Mouse (Mus musculus): ENCODE measurements at regions not wholly inside any gene's neighbourhood (a gene's known extent, or its start where the extent isn't known, plus 50 kb on each side); places are given as distances from the start of the nearest gene placed in this dataset.

- no peak for DNase-seq (ENCODE audit: extremely low read depth, low read depth, low spot score)
- TF ChIP-seq POLR2A (IDR thresholded peaks at IDR 0.05; ENCODE audit: extremely low read depth, insufficient read depth, low read length), result no peak
- no peak for TF ChIP-seq CTCF (IDR thresholded peaks at IDR 0.05; ENCODE audit: low read depth, low read length)
- Histone ChIP-seq H3K4me1 (ENCODE audit: control insufficient read depth, insufficient read depth, low read length) (no peaks in the 10 kb centered on the region), H3K9ac (ENCODE audit: low read depth, low read length) (no peak overlapping the region), H3K27me3 (ENCODE audit: control insufficient read depth, insufficient read depth, low read length) (no peaks in the 10 kb centered on the region), H3K4me3 (ENCODE audit: insufficient read depth, low read depth, low read length) (no peak overlapping the region), H3K79me2 (ENCODE audit: control insufficient read depth, insufficient read depth, low read length) (no peaks in the 10 kb centered on the region), H3K27ac (replicated peaks; ENCODE audit: insufficient read depth, low read depth, low read length) (no peak overlapping the region), H3K36me3 (ENCODE audit: control insufficient read depth, insufficient read depth, low read length) (no peaks in the 10 kb centered on the region)
- 83% methylated on average over 6 of the region's 6 CpGs for WGBS
These were observed 94.6 kb upstream of the Robo2 start for GRCm38 (mm10) chr16:74506173-74506709.

GRCm38 (mm10) chr16:74504426-74504825 is 92.8 kb upstream of the Robo2 start:
- Histone ChIP-seq H3K4me1 (ENCODE audit: control insufficient read depth, insufficient read depth, low read length) (no peaks in the 10 kb centered on the region), H3K9ac (ENCODE audit: low read depth, low read length) (no peak overlapping the region), H3K27ac (replicated peaks; ENCODE audit: insufficient read depth, low read depth, low read length) (no peak overlapping the region), H3K4me3 (ENCODE audit: insufficient read depth, low read depth, low read length) (no peak overlapping the region), H3K27me3 (ENCODE audit: control insufficient read depth, insufficient read depth, low read length) (no peaks in the 10 kb centered on the region), H3K36me3 (ENCODE audit: control insufficient read depth, insufficient read depth, low read length) (no peaks in the 10 kb centered on the region), H3K79me2 (ENCODE audit: control insufficient read depth, insufficient read depth, low read length) (no peaks in the 10 kb centered on the region)
- 66% methylated on average over 5 of the region's 5 CpGs for WGBS
- peak; percentile 45 for DNase-seq (ENCODE audit: extremely low read depth, low read depth, low spot score)
- TF ChIP-seq CTCF (IDR thresholded peaks at IDR 0.05; ENCODE audit: low read depth, low read length), result no peak

DNA sequence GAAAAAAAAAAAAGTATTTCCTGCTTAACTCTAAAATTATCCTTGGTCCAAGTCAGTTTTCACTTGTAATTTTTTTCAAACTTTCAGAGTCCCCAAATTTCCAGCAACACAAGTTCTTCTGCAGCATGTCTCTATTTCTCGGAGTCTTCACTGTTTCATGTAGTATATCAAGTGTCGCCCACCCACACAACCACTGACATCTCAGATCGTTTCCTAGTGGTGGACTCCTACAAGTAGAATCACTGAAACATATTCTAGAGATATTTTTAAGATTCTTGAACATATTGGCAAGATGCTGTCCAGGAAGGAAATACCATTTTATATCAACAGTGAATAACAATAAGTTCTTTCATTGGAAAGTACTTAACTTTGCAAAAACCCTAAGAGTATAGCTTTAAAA is 89.1 kb upstream of the Robo2 start:
- Histone ChIP-seq H3K4me1 (ENCODE audit: control insufficient read depth, insufficient read depth, low read length) (no peaks in the 10 kb centered on the region), H3K36me3 (ENCODE audit: control insufficient read depth, insufficient read depth, low read length) (no peaks in the 10 kb centered on the region), H3K27me3 (ENCODE audit: control insufficient read depth, insufficient read depth, low read length) (no peaks in the 10 kb centered on the region), H3K79me2 (ENCODE audit: control insufficient read depth, insufficient read depth, low read length) (no peaks in the 10 kb centered on the region), H3K27ac (replicated peaks; ENCODE audit: insufficient read depth, low read depth, low read length) (no peak overlapping the region), H3K9ac (ENCODE audit: low read depth, low read length) (no peak overlapping the region), H3K4me3 (ENCODE audit: insufficient read depth, low read depth, low read length) (no peak overlapping the region)
- TF ChIP-seq POLR2A (IDR thresholded peaks at IDR 0.05; ENCODE audit: extremely low read depth, insufficient read depth, low read length) (no peak), CTCF (IDR thresholded peaks at IDR 0.05; ENCODE audit: low read depth, low read length) (no peak)
- WGBS, result 78% methylated on average over 3 of the region's 3 CpGs
- no peak for DNase-seq (ENCODE audit: extremely low read depth, low read depth, low spot score)

DNA sequence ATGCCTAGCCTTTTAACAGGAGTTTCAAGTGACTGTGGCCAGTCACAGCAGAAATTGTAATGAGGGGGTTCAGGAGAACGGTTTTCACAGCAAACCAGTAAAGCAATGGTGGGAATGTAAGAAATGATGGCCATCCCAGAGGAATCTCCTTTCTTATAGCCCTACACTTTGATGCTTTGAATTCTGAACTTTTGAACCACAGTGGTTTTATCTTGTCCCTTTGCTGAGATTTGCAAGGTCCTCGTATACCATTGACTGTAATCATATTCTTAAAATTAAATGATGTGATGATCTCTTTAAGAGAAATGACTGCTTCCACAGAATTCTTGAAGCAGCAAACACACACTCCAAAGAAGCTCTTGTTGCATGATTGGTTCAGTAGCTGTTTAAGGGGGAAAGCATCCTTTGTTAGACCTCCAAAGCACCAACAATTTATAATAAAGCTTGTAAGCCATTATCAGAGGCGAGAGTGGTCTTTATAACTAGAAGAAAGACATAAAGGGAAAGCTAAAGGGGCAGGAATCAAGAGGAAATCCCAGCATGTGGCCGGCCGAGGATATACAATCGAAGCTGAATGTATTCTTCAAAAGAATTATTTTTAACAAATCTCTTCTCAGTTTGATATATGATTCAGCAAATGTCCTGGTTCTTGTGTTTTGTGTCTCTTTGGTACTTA is 56.3 kb upstream of the Robo2 start:
- TF ChIP-seq POLR2A (IDR thresholded peaks at IDR 0.05; ENCODE audit: extremely low read depth, insufficient read depth, low read length) (no peak), CTCF (IDR thresholded peaks at IDR 0.05; ENCODE audit: low read depth, low read length) (no peak)
- no peak overlapping the region for H3K27ac ChIP-seq (replicated peaks; ENCODE audit: insufficient read depth, low read depth, low read length)
- no peaks in the 10 kb centered on the region for H3K27me3 ChIP-seq (ENCODE audit: control insufficient read depth, insufficient read depth, low read length)
- no peak overlapping the region for H3K4me3 ChIP-seq (ENCODE audit: insufficient read depth, low read depth, low read length)
- no peak for DNase-seq (ENCODE audit: extremely low read depth, low read depth, low spot score)
- H3K4me1 ChIP-seq (ENCODE audit: control insufficient read depth, insufficient read depth, low read length), result no peaks in the 10 kb centered on the region
- WGBS, result 71% methylated on average over 6 of the region's 6 CpGs
- H3K36me3 ChIP-seq (ENCODE audit: control insufficient read depth, insufficient read depth, low read length), result no peaks in the 10 kb centered on the region
- no peak overlapping the region for H3K9ac ChIP-seq (ENCODE audit: low read depth, low read length)
- H3K79me2 ChIP-seq (ENCODE audit: control insufficient read depth, insufficient read depth, low read length), result no peaks in the 10 kb centered on the region

- TF ChIP-seq POLR2A (IDR thresholded peaks at IDR 0.05; ENCODE audit: extremely low read depth, insufficient read depth, low read length) (no peak), CTCF (IDR thresholded peaks at IDR 0.05; ENCODE audit: low read depth, low read length) (no peak)
- H3K27me3 ChIP-seq (ENCODE audit: control insufficient read depth, insufficient read depth, low read length), result no peaks in the 10 kb centered on the region
- H3K36me3 ChIP-seq (ENCODE audit: control insufficient read depth, insufficient read depth, low read length), result no peaks in the 10 kb centered on the region
- no peak overlapping the region for H3K27ac ChIP-seq (replicated peaks; ENCODE audit: insufficient read depth, low read depth, low read length)
- DNase-seq (ENCODE audit: extremely low read depth, low read depth, low spot score), result no peak
- H3K4me3 ChIP-seq (ENCODE audit: insufficient read depth, low read depth, low read length), result no peak overlapping the region
- H3K4me1 ChIP-seq (ENCODE audit: control insufficient read depth, insufficient read depth, low read length), result no peaks in the 10 kb centered on the region
- no peak overlapping the region for H3K9ac ChIP-seq (ENCODE audit: low read depth, low read length)
- H3K79me2 ChIP-seq (ENCODE audit: control insufficient read depth, insufficient read depth, low read length), result no peaks in the 10 kb centered on the region
- WGBS, result 77% methylated on average over 7 of the region's 7 CpGs
These were observed 55.5 kb upstream of the Robo2 start for GRCm38 (mm10) chr16:74467159-74467558.

DNA sequence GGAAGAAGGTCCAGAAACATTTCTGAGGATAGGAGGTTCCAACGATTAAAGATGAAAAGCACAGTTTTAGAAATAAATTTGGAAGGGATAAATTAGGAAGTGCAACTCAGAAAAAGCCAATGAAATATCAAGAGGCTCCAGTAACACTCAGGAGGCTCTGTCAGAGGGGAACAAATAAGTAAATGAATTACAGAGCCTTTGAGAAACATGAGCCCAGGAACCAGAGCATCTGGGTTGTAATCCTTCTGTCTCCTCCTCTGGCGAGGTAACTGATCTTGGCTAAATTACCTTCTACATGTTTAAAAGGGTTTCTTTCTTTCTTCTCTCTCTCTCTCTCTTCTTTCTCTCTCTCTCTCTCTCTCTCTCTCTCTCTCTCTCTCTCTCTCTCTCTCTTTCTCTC is 53.2 kb upstream of the Robo2 start:
- WGBS, result 53% methylated on average over 2 of the region's 2 CpGs
- Histone ChIP-seq H3K79me2 (ENCODE audit: control insufficient read depth, insufficient read depth, low read length) (no peaks in the 10 kb centered on the region), H3K36me3 (ENCODE audit: control insufficient read depth, insufficient read depth, low read length) (no peaks in the 10 kb centered on the region)

More for the DNA sequence above, 53.2 kb upstream of the Robo2 start:
- no peak for DNase-seq (ENCODE audit: extremely low read depth, low read depth, low spot score)
- Histone ChIP-seq H3K27ac (replicated peaks; ENCODE audit: insufficient read depth, low read depth, low read length) (no peak overlapping the region), H3K4me3 (ENCODE audit: insufficient read depth, low read depth, low read length) (no peak overlapping the region), H3K4me1 (ENCODE audit: control insufficient read depth, insufficient read depth, low read length) (no peaks in the 10 kb centered on the region), H3K27me3 (ENCODE audit: control insufficient read depth, insufficient read depth, low read length) (no peaks in the 10 kb centered on the region), H3K9ac (ENCODE audit: low read depth, low read length) (no peak overlapping the region)
- TF ChIP-seq POLR2A (IDR thresholded peaks at IDR 0.05; ENCODE audit: extremely low read depth, insufficient read depth, low read length) (no peak), CTCF (IDR thresholded peaks at IDR 0.05; ENCODE audit: low read depth, low read length) (no peak)

Measured in liver, adult 2 months (tissue).